Mouse (Mus musculus) embryonic facial prominence, embryonic 10.5 days (tissue): ENCODE measurements around the gene Ntng1. TPM values are rescaled to one million over a fixed set of nuclear protein-coding genes. Genes with fewer than 3 reads are reported as not detected.

Source experiments
- DNase-seq: peaks from one replicate; pipeline ENCODE4 v3.0.0-alpha.2; 2017; ENCODE audit warnings: low spot score
- H3K27ac ChIP-seq: fragments of 300-500 bp; sonication (generic); replicated peaks from 2 replicates; pipeline ENCODE4 v1.5.1; 2016; ENCODE audit warnings: mild to moderate bottlenecking
- H3K27me3 ChIP-seq: fragments of 300-500 bp; sonication (generic); replicated peaks from 2 replicates; pipeline ENCODE4 v1.6.1; 2016; ENCODE audit warnings: low read depth, mild to moderate bottlenecking; ENCODE audit not compliant: poor library complexity, severe bottlenecking
- H3K36me3 ChIP-seq: fragments of 300-500 bp; sonication (generic); replicated peaks from 2 replicates; pipeline ENCODE4 v1.6.1; 2016; ENCODE audit warnings: mild to moderate bottlenecking, moderate library complexity
- H3K4me1 ChIP-seq: fragments of 300-500 bp; sonication (generic); 2 replicates; pipeline ENCODE4 v1.6.1; 2016
- H3K4me3 ChIP-seq: fragments of 300-500 bp; sonication (generic); 2 replicates; pipeline ENCODE4 v1.5.1; 2016; ENCODE audit warnings: mild to moderate bottlenecking, moderate library complexity
- H3K9me3 ChIP-seq: fragments of 300-500 bp; sonication (generic); 2 replicates; pipeline ENCODE4 v1.6.1; 2016; ENCODE audit warnings: mild to moderate bottlenecking
- WGBS: fragments of 180-500 bp; shearing (Covaris S2); methylation state at CpG from one replicate; pipeline ENCODE4 v1.1.7; 2016; 5-methylcytosine and 5-hydroxymethylcytosine counted together
- polyA plus RNA-seq: library from polyadenylated mRNA; unstranded; fragments of >200 nt; fragmentation: Nextera tagmentation; extraction: Ambion mirVana; gene quantifications from 2 replicates; pipeline ENCODE4 v1.2.1, GENCODE M21; 2016

Ntng1 gene
- polyA plus RNA-seq, 1 experiment from 2014 or later = 3.6 TPM

DNA sequence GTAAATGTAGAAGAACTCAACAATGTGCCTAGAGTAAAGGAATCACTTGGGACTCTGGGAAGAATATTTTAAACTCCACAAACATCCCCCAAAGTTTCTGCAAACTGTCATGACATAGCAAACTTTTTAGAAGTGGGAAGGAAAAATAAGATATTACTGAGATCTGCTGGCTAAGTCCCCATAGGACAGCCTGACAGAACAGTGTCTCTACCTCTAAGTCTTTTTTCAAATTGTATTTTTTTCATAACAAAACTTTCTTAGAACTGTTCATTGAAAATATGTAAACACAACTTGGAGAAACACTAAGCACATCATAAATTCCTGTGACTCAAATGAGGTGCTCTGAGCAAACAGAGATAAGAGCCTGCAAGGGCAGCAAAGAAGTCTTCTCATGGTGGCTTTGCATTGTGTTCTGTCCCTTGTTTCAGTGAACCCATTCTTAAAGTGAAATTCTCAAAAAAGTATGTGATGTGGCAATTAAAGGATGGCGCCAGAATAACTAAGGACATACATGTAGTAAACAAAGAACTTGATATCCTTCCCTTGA lies 100.1 kb downstream of the Ntng1 start:
- no peaks in the 10 kb centered on the region for H3K36me3 ChIP-seq
- H3K27ac ChIP-seq = no peak overlapping the region
- WGBS = 93% methylated on average over 1 of the region's 1 CpGs
- peaks cover 6% of the 10 kb centered on the region for H3K4me1 ChIP-seq
- no peak for DNase-seq
- H3K27me3 ChIP-seq = no peaks in the 10 kb centered on the region
- no peak overlapping the region for H3K4me3 ChIP-seq
- H3K9me3 ChIP-seq = no peaks in the 10 kb centered on the region

DNA sequence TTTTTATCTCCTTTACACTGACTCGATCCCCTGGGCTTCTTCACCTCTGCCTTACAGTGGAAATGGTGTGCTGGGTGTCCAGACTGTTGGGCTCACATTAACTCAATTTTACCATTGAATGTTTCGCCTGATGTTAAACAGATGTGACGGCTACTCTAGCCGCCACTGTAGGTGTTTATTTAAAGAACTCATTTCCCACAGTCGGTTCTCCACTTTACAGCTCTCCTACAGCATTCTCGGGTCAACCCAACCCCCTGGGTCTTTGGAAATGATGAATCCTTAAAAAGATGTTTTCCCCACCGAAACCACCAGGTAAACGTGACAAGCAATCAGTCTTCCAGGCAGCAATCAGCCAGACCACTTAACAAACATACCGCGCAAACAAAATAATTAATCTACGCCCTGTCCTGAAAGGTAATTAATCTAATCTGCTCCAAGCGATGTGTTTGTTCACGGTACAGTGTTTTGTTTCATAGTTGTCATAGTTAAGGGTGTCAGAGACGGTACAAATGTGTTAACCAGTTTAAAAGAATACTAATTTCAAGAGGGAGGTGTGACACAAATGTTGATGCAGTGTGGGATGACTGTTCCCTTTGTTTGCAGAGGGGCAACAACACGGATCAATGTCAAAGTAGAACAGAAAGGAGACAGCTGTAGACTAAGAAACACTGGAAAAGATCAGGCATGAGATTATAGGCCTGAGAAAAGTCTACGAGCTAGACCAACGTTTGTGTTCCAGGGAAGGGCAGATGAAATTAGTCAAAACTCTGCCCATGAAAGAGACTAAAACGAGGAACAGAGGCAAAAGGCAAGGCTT lies 120.8 kb downstream of the Ntng1 start:
- H3K27me3 ChIP-seq = no peaks in the 10 kb centered on the region
- 43% methylated on average over 18 of the region's 18 CpGs for WGBS
- no peak overlapping the region for H3K4me3 ChIP-seq
- H3K9me3 ChIP-seq = no peaks in the 10 kb centered on the region
- H3K27ac ChIP-seq = peak overlapping the region; percentile 51
- peak; percentile 43 for DNase-seq
- H3K4me1 ChIP-seq = peaks cover 15% of the 10 kb centered on the region
- H3K36me3 ChIP-seq = no peaks in the 10 kb centered on the region

DNA sequence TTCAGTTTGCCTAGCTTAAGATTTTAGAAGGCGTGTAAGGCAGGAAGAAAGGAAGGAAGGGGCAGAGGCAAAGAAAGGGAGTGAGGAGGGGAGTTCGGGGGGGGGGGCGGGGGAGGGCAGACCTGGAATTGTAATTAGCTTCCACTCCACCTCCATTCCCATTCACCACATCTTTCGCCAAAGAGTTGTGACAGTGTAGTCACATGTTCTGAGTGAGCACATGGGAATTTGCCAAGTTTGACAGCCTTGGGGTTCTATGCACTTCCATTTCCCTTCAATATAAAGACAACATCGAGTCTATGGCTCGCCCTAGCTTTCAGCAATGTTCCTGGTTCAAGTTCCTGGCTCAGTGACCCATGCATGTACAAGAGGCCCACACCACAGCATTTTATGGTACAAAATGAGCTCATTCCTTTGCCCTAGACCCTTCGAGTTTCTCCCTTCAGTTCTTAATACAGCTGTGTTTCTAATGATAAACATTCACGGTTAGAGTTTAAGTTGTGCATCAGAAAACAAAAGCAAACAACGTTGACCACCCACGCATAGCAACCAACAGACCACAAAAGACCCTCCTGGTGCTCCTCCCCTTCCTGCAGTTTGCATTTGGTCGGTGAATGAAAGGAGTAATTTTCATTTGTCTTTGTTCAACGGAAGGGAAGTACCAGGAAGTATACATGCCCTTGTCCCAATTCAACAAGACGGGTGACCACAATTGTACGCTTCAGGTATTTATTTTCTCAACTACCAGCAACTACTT lies 132.8 kb downstream of the Ntng1 start:
- H3K9me3 ChIP-seq = no peaks in the 10 kb centered on the region
- no peak overlapping the region for H3K27ac ChIP-seq
- no peaks in the 10 kb centered on the region for H3K4me1 ChIP-seq
- no peak overlapping the region for H3K4me3 ChIP-seq
- 78% methylated on average over 14 of the region's 14 CpGs for WGBS
- no peaks in the 10 kb centered on the region for H3K36me3 ChIP-seq
- DNase-seq = no peak
- no peaks in the 10 kb centered on the region for H3K27me3 ChIP-seq

DNA sequence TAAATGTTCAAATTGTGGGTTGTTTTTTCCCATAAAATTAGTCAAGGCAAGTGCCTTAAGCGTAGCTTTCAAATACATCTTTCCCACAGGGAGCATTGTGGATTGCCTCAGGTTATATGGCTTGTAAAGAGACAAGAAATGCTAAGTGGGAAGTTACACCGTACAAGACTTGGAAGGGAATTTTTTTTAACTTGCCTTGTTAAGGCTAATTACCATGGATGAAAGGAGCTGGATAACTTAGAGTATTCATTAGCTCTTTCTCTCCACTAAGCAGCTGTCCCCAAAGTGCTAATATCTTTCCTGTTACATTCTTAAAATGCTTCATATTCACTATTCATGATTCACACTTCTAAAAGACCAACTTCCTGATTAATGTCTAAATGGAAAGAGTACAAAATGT lies 133.4 kb downstream of the Ntng1 start:
- Histone ChIP-seq H3K36me3 (no peaks in the 10 kb centered on the region), H3K27me3 (no peaks in the 10 kb centered on the region), H3K27ac (no peak overlapping the region), H3K4me3 (no peak overlapping the region), H3K9me3 (no peaks in the 10 kb centered on the region), H3K4me1 (no peaks in the 10 kb centered on the region)
- WGBS = 37% methylated on average over 2 of the region's 2 CpGs
- DNase-seq = no peak

DNA sequence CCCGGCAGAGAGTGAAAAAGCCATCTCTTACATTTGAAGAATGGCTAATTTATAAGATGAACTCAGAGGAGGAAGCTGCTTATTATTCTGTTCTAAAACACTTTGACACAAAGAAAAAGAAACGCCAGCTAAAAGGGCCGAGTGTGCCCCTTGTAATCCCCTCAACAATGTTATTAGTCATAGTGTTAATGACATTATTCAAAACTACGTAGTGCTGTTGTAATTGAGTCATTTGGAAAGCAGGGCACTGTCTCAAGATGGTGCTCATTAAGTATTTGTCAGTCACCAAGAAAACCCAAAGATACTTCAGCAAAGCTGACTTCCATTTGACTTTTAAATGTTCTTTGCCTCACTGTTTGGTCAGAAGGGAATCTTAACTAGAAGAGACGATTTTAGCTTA lies 143.5 kb downstream of the Ntng1 start:
- H3K27me3 ChIP-seq = no peaks in the 10 kb centered on the region
- DNase-seq = no peak
- 46% methylated on average over 5 of the region's 5 CpGs for WGBS
- H3K9me3 ChIP-seq = no peaks in the 10 kb centered on the region
- no peaks in the 10 kb centered on the region for H3K36me3 ChIP-seq
- no peaks in the 10 kb centered on the region; the same call in 1 of the 2 replicates for H3K4me1 ChIP-seq
- no peak overlapping the region for H3K27ac ChIP-seq
- H3K4me3 ChIP-seq = no peak overlapping the region

DNA sequence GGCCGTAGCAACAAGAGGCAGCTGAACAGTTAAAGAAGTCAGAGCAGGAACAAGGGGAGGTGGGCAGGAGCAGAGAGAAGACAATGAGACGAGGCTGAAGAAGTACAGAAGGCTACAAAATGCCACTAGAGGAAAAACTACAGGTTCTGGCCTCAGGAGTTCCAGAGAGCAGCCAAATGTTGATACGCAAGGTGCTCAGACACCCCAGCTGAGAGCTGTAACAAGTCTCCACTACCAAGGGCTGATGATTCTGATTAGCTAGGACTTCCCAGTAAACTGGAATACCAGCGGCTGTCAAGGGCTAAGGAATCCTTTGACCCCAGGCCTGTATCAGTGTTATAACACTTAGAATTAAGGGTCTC lies 148.2 kb downstream of the Ntng1 start:
- no peaks in the 10 kb centered on the region for H3K36me3 ChIP-seq
- 63% methylated on average over 4 of the region's 4 CpGs for WGBS
- H3K4me1 ChIP-seq = peaks cover 6% of the 10 kb centered on the region; the same call in 1 of the 2 replicates
- no peaks in the 10 kb centered on the region for H3K27me3 ChIP-seq
- no peak overlapping the region for H3K27ac ChIP-seq
- no peaks in the 10 kb centered on the region for H3K9me3 ChIP-seq
- no peak for DNase-seq
- H3K4me3 ChIP-seq = no peak overlapping the region

DNA sequence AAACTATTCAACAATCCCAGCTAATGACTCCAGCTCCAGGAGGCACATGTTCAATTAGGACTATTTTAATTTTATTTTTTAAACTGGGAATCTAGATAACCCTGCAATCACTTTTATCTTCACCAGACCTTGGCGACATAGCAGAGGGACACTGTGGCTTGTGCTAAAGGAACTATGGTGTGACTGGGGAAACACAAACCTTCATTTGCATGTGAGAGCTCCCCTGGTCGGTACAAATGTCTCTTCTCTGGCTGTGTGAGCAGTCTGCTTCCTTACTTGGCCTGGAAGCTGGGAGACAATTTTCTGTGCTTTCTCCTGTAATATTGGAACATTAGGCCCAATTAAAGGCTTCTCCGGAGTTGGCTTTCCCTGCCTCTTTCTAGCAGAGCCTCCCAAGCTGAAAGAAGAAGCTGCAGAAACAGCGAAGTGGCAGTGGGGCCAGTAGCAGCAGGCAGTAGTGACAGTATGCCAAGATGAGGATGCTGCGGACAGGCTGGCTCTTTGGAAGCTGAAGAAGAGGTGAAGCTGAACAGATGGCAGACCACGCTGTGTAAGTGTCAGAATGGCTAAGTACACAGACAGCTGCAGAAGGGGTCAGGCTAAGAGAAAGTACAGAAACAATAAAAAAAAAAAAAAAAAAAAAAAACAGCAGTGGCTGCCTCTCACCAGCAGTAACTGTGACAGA lies 148.7 kb downstream of the Ntng1 start:
- no peak for DNase-seq
- H3K4me1 ChIP-seq = peaks cover 6% of the 10 kb centered on the region; the same call in 1 of the 2 replicates
- H3K4me3 ChIP-seq = no peak overlapping the region
- H3K36me3 ChIP-seq = no peaks in the 10 kb centered on the region
- H3K27ac ChIP-seq = no peak overlapping the region
- no peaks in the 10 kb centered on the region for H3K9me3 ChIP-seq
- no peaks in the 10 kb centered on the region for H3K27me3 ChIP-seq
- WGBS = 35% methylated on average over 6 of the region's 6 CpGs

DNA sequence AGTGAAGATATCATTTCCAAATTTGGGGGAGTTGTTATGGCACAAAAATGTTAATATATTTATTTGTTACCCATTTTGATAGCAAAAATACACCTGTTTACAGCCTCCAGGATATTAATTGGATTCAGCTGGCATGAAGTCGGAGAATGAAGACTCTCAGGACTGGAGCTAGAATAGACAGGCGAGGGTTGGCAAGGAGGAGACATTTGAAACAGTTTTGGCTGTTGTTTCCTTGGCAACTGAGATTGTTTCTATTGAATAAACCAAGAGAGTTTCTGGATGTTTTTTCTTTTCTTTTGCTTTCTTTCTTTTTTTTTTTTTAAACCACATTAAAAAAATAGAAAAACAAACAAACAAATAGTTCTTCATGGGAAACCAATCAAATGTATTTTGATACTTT lies 159.7 kb downstream of the Ntng1 start:
- H3K36me3 ChIP-seq = no peaks in the 10 kb centered on the region
- H3K9me3 ChIP-seq = no peaks in the 10 kb centered on the region
- no peak for DNase-seq
- H3K4me3 ChIP-seq = no peak overlapping the region
- no peak overlapping the region for H3K27ac ChIP-seq
- H3K4me1 ChIP-seq = no peaks in the 10 kb centered on the region
- H3K27me3 ChIP-seq = no peaks in the 10 kb centered on the region
- WGBS = 73% methylated on average over 2 of the region's 2 CpGs

DNA sequence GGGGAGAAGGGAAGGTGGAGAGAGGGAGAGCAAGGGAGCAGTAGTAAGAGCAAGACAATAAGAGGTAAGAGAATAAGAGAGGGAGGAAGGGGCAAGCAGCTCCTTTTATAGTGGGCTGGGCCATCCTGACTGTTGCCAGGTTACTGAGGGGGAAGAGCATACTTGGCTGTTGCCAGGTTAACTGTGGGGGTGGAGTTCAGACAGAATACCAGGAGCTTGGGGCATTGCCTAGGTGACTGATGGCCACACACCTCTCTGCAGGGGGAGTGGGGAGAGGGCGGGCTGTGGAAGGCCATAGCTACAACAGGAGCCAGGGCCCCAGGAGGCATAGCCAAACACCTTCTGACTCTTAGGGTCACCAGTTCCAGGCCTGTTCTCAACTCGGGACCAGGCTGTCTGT lies 166.2 kb downstream of the Ntng1 start:
- peaks cover 4% of the 10 kb centered on the region; the same call in 1 of the 2 replicates for H3K4me1 ChIP-seq
- no peak overlapping the region for H3K27ac ChIP-seq
- no peaks in the 10 kb centered on the region for H3K27me3 ChIP-seq
- no peak overlapping the region for H3K4me3 ChIP-seq
- 67% methylated on average over 2 of the region's 2 CpGs for WGBS
- DNase-seq = peak; percentile 8
- H3K9me3 ChIP-seq = no peaks in the 10 kb centered on the region
- no peaks in the 10 kb centered on the region for H3K36me3 ChIP-seq

DNA sequence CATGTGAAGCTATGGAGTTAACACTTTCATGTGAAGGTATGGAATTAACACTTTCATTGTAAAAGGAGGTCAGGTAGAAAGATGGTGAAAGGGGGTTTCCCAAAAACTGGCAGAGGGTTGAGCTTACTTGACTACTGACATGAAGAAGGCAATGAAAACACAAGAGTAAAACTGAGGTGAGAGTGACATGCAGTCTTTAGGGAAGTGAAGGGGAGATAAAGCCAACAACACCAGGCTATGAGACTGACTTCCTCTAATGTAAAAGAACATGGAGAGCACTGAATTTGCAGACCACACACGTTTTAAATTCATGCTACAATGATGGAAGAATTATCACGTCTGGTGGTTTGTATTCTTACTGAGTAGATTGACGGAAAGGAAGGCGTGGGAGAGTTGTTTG lies 168.7 kb downstream of the Ntng1 start:
- 70% methylated on average over 4 of the region's 4 CpGs for WGBS
- Histone ChIP-seq H3K4me3 (no peak overlapping the region), H3K9me3 (no peaks in the 10 kb centered on the region), H3K36me3 (no peaks in the 10 kb centered on the region), H3K27me3 (no peaks in the 10 kb centered on the region), H3K4me1 (peaks cover 4% of the 10 kb centered on the region; the same call in 1 of the 2 replicates), H3K27ac (no peak overlapping the region)
- DNase-seq = no peak

DNA sequence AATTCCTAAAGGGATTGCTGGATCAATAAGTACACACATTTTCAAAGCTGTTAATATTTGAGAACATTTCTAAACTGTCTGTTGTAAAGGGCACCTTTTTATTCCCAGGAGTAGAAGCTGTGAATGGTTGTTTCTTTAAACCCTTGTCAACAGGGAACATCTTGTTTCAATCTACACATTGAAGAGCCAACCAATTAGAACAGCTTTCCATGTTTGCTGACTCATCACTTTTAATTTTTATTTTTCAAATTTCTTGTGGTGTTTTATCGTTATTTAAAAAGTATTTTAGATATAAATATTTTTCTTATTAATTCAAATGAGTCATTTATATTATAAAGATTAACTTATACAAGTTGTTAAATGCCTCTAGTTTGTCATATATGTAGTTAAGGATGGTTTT lies 172.3 kb downstream of the Ntng1 start:
- no peak overlapping the region for H3K27ac ChIP-seq
- 80% methylated on average over 1 of the region's 1 CpGs for WGBS
- no peaks in the 10 kb centered on the region for H3K27me3 ChIP-seq

DNA sequence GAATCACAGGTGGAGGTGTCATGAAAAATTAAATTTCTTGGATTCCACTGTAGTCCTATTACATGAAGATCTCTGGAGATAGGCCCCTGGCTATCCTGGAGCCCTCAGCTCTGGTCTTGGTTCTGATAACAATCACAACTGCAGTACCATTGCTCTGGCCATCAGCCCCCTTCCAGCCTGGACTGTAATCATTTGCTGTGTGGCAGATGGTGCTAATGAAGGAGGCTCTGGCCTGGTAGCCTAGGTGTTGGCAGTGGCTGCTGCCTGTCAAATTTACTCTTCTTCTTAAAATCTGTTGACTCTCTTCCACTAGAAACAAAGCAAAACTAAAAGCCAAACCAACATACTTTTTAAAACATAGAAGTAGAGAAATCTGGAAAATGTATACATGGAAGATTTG lies 173.6 kb downstream of the Ntng1 start:
- no peak overlapping the region for H3K27ac ChIP-seq
- no peak overlapping the region for H3K4me3 ChIP-seq
- no peaks in the 10 kb centered on the region for H3K4me1 ChIP-seq
- no peaks in the 10 kb centered on the region for H3K27me3 ChIP-seq
- H3K36me3 ChIP-seq = no peaks in the 10 kb centered on the region
- H3K9me3 ChIP-seq = no peaks in the 10 kb centered on the region
- no peak for DNase-seq

More for the DNA sequence above, 172.3 kb downstream of the Ntng1 start:
- DNase-seq = no peak
- Histone ChIP-seq H3K4me1 (no peaks in the 10 kb centered on the region), H3K4me3 (no peak overlapping the region), H3K36me3 (no peaks in the 10 kb centered on the region), H3K9me3 (no peaks in the 10 kb centered on the region)
